Comparison of ENCODE assay signal across 16 mouse cellular contexts in genomic region chr10:69546643-69547042, GRCm38 (mm10).
DNase-seq lines count a peak whose midpoint lies in the region; ATAC-seq and TF ChIP-seq lines count a peak whose summit lies in the region.
"Had no signal": no experiment of that assay in that cellular context is flagged by ENCODE, and none has a peak within 500 bp of the region (broad histone marks: within the 10 kb centered on the region; RNA-seq: fewer than 3 reads in every experiment).

No protein-coding gene starts in this region.

- H3K4me3 ChIP-seq in gastrocnemius, adult 2 months: no peak overlapping the region
- H3K4me3 ChIP-seq in kidney, postnatal 0 days (replicated peaks; ENCODE audit: low read depth, low read length): no peak overlapping the region
- no peak overlapping the region for H3K4me3 ChIP-seq in embryonic facial prominence, embryonic 14.5 days (ENCODE audit: low read depth, low read length)
- H3K4me3 ChIP-seq: forebrain, embryonic 15.5 days; heart, embryonic 13.5 days; hindbrain, embryonic 12.5 days had no signal

- peak; percentile 67 for DNase-seq in gastrocnemius, adult 2 months
- DNase-seq in gastrocnemius, postnatal 4 days (ENCODE audit: low spot score in 2 of 2): no peak
- peak; percentile 57 for DNase-seq in kidney, postnatal 0 days (ENCODE audit: low spot score)
- no peak for DNase-seq in kidney, adult 8-10 months
- DNase-seq in embryonic facial prominence, embryonic 14.5 days (ENCODE audit: low spot score): peak; percentile 22
- no peak for DNase-seq in left cerebral cortex, adult 18-20 months (ENCODE audit: low spot score in 2 of 2)
- DNase-seq: adrenal gland, adult 2 months; adrenal gland, postnatal 25 days; cerebellum, adult 18-20 months; cerebellum, adult 9-11 months; cerebellum, postnatal 36 days; heart, postnatal 4 days had no signal

- intact Hi-C loops in gastrocnemius, adult 2 months (cut with DNase I): no loop called here

- WGBS in kidney, postnatal 0 days: 53% methylated on average over 6 of the region's 6 CpGs
- WGBS in embryonic facial prominence, embryonic 14.5 days: 52% methylated on average over 6 of the region's 6 CpGs

- no peak overlapping the region for H3K4me2 ChIP-seq in kidney, postnatal 0 days (ENCODE audit: low read length)
- H3K4me2 ChIP-seq in embryonic facial prominence, embryonic 14.5 days (ENCODE audit: low read depth, low read length): no peak overlapping the region
- H3K4me2 ChIP-seq: forebrain, embryonic 15.5 days; heart, embryonic 13.5 days; hindbrain, embryonic 12.5 days had no signal

- H3K9ac ChIP-seq in kidney, postnatal 0 days (ENCODE audit: low read depth, low read length): no peak overlapping the region
- H3K9ac ChIP-seq in embryonic facial prominence, embryonic 14.5 days (ENCODE audit: low read depth, low read length): no peak overlapping the region
- H3K9ac ChIP-seq: forebrain, embryonic 15.5 days; hindbrain, embryonic 12.5 days had no signal

- TF ChIP-seq CTCF in gastrocnemius, adult 2 months (IDR thresholded peaks at IDR 0.05): no peak
- TF ChIP-seq CTCF in kidney, postnatal 0 days (IDR thresholded peaks at IDR 0.05; ENCODE audit: low read depth): no peak

- H3K4me1 ChIP-seq in kidney, postnatal 0 days (replicated peaks; ENCODE audit: insufficient read depth, low read length): peaks cover 10% of the 10 kb centered on the region; the same call in 1 of the 2 replicates
- no peaks in the 10 kb centered on the region for H3K4me1 ChIP-seq in embryonic facial prominence, embryonic 14.5 days (ENCODE audit: control insufficient read depth, insufficient read depth, low read length)

- H3K9me3 ChIP-seq in kidney, postnatal 0 days (replicated peaks; ENCODE audit: low read length): no peaks in the 10 kb centered on the region
- no peaks in the 10 kb centered on the region for H3K9me3 ChIP-seq in embryonic facial prominence, embryonic 14.5 days (ENCODE audit: control insufficient read depth, low read length)
- H3K9me3 ChIP-seq: forebrain, embryonic 15.5 days; heart, embryonic 13.5 days; hindbrain, embryonic 12.5 days had no signal

- no peaks in the 10 kb centered on the region for H3K27me3 ChIP-seq in kidney, postnatal 0 days (ENCODE audit: insufficient read depth, low read length)
- H3K27me3 ChIP-seq in embryonic facial prominence, embryonic 14.5 days (replicated peaks; ENCODE audit: control insufficient read depth, insufficient read depth, low read length): no peaks in the 10 kb centered on the region
- H3K27me3 ChIP-seq: forebrain, embryonic 15.5 days; heart, embryonic 13.5 days; hindbrain, embryonic 12.5 days had no signal

- H3K27ac ChIP-seq in gastrocnemius, adult 2 months: peak overlapping the region; percentile 73
- H3K27ac ChIP-seq in kidney, postnatal 0 days: no peak overlapping the region
- no peak overlapping the region for H3K27ac ChIP-seq in embryonic facial prominence, embryonic 14.5 days (replicated peaks; ENCODE audit: low read depth, low read length)
- H3K27ac ChIP-seq: forebrain, embryonic 15.5 days; heart, embryonic 13.5 days; hindbrain, embryonic 12.5 days; hindbrain, postnatal 0 days had no signal

- ATAC-seq in kidney, postnatal 0 days (replicated peaks; ENCODE audit: low FRiP score, low read depth): no peak
- peak; percentile 57; the same call in 1 of the 2 replicates for ATAC-seq in embryonic facial prominence, embryonic 14.5 days (ENCODE audit: low read depth)
- ATAC-seq: forebrain, embryonic 15.5 days; hindbrain, postnatal 0 days had no signal

- no peaks in the 10 kb centered on the region for H3K36me3 ChIP-seq in kidney, postnatal 0 days (ENCODE audit: insufficient read depth, low read length)
- H3K36me3 ChIP-seq in embryonic facial prominence, embryonic 14.5 days (ENCODE audit: control insufficient read depth, insufficient read depth, low read length): no peaks in the 10 kb centered on the region
- H3K36me3 ChIP-seq: forebrain, embryonic 15.5 days; heart, embryonic 13.5 days had no signal

Comparison
In these comparisons a context has a peak if more than half of its experiments do, and no peak if none do; other contexts are left out.
1. DNase-seq: peak in gastrocnemius, adult 2 months (single experiment), kidney, postnatal 0 days (single experiment) and embryonic facial prominence, embryonic 14.5 days (single experiment); none in gastrocnemius, postnatal 4 days (0 of 2), kidney, adult 8-10 months (0 of 2) and left cerebral cortex, adult 18-20 months (0 of 2).